Mouse (Mus musculus) embryonic facial prominence, embryonic 14.5 days (tissue): Measurements from ENCODE around the gene Tctn1. TPM values are rescaled to one million over a fixed set of nuclear protein-coding genes. Genes with fewer than 3 reads are reported as not detected.

Experiments used
- ATAC-seq: fragments of 200-750 bp; cut with Nextera tagmentation; 2 replicates; pipeline ENCODE4 v1.8.0; 2017; ENCODE audit warnings: low read depth, moderate number of reproducible peaks, moderate TSS enrichment
- DNase-seq: peaks from one replicate; pipeline ENCODE4 v3.0.0-alpha.2; 2015; ENCODE audit warnings: low spot score
- H3K27ac ChIP-seq: fragments of 300-500 bp; sonication (generic); replicated peaks from 2 replicates; pipeline ENCODE4 v1.5.1; 2014; ENCODE audit warnings: low read depth, mild to moderate bottlenecking, low read length, moderate library complexity
- H3K27me3 ChIP-seq: fragments of 300-500 bp; sonication (generic); replicated peaks from 2 replicates; pipeline ENCODE4 v1.6.1; 2014; ENCODE audit warnings: low read length; ENCODE audit not compliant: control insufficient read depth, insufficient read depth
- H3K36me3 ChIP-seq: fragments of 300-500 bp; sonication (generic); 2 replicates; pipeline ENCODE4 v1.6.1; 2014; ENCODE audit warnings: low read length, mixed read lengths; ENCODE audit not compliant: control insufficient read depth, insufficient read depth
- H3K4me1 ChIP-seq: fragments of 300-500 bp; sonication (generic); 2 replicates; pipeline ENCODE4 v1.6.1; 2014; ENCODE audit warnings: antibody characterized with exemption, low read length; ENCODE audit not compliant: control insufficient read depth, insufficient read depth
- H3K4me2 ChIP-seq: fragments of 300-500 bp; sonication (generic); 2 replicates; pipeline ENCODE4 v1.6.1; 2014; ENCODE audit warnings: low read depth, mild to moderate bottlenecking, low read length, moderate library complexity, mixed read lengths
- H3K4me3 ChIP-seq: fragments of 300-500 bp; sonication (generic); 2 replicates; pipeline ENCODE4 v1.5.1; 2014; ENCODE audit warnings: low read depth, mild to moderate bottlenecking, low read length
- H3K9ac ChIP-seq: fragments of 300-500 bp; sonication (generic); 2 replicates; pipeline ENCODE4 v1.6.1; 2014; ENCODE audit warnings: low read depth, mild to moderate bottlenecking, low read length, moderate library complexity, mixed read lengths
- H3K9me3 ChIP-seq: fragments of 300-500 bp; sonication (generic); 2 replicates; pipeline ENCODE4 v1.6.1; 2016; ENCODE audit warnings: low read length; ENCODE audit not compliant: control insufficient read depth
- WGBS: fragments of 180-500 bp; shearing (Covaris S2); extraction: QIAGEN DNeasy Blood & Tissue Kit; methylation state at CpG from one replicate; pipeline ENCODE4 v1.1.7; 2014; 5-methylcytosine and 5-hydroxymethylcytosine counted together
- polyA plus RNA-seq: library from polyadenylated mRNA; unstranded; fragments of >200 nt; fragmentation: Nextera tagmentation; extraction: Ambion mirVana; gene quantifications from 2 replicates; pipeline ENCODE4 v1.2.1, GENCODE M21; 2014

The Tctn1 gene
- polyA plus RNA-seq = 5.1 and 7.3 TPM in 2 replicates

DNA sequence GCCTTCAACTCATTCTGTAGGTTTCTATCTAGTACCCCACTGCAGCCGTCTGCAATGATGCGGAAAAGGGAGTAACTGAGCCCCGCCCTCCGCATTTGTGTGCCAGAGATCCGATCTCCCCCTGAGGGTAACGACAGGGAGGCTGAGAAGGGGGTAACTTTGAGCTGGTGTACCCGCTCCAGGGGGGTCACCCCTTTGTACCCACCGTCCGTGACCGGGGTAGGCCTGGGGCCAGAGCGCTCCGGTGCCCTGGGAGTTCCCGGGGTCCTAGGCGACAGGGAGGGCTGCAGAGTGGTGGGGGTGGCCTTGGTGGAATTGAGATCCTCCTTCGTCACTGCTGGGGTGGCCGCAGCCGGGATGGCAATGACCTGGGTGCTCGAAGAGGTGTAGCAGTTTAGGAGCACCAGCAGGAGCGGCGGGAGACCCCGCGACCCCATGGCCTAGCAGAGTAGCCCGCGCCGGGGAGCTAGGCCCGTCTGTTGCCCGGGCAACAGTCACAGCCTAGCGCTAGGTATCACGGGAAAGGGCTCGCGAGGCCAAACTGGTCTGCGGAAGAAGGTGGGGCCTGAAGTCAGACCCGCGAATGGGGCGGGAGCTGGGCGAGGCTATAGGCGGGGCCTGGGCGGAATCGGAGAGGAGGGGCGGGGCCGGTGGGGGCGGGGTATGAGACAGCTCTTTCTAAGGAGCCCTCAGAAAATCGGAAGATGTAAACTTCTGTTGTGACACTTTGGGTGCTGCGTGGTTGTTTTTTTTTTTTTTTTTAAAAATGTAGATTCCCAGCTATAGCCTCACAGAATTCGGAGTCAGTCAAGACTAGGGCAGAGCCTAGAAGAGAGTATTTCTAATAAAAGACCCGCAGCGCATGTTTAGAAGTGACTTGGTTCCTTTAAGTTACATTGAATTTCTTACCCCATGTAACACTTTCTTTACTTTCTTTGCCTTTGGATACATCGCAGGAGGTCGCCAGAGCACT, at the start of gene Tctn1:
Tctn1 (minus strand) TSS at position 528 of the 973 bp plus-strand sequence.
- Histone ChIP-seq H3K4me2 (peak within 1 kb of the TSS; percentile 62), H3K27me3 (no peaks in the 10 kb centered on the region), H3K4me1 (no peaks in the 10 kb centered on the region), H3K9me3 (no peaks in the 10 kb centered on the region), H3K4me3 (peak within 1 kb of the TSS; percentile 54), H3K36me3 (peaks cover 19% of the 10 kb centered on the region; the same call in 1 of the 2 replicates), H3K9ac (peak within 1 kb of the TSS; percentile 69), H3K27ac (peak within 1 kb of the TSS; percentile 35; the same call in 1 of the 2 replicates)
- peak; percentile 98 for DNase-seq
- WGBS = 1% methylated on average over 46 of the region's 49 CpGs
- ATAC-seq = peak; percentile 99

DNA sequence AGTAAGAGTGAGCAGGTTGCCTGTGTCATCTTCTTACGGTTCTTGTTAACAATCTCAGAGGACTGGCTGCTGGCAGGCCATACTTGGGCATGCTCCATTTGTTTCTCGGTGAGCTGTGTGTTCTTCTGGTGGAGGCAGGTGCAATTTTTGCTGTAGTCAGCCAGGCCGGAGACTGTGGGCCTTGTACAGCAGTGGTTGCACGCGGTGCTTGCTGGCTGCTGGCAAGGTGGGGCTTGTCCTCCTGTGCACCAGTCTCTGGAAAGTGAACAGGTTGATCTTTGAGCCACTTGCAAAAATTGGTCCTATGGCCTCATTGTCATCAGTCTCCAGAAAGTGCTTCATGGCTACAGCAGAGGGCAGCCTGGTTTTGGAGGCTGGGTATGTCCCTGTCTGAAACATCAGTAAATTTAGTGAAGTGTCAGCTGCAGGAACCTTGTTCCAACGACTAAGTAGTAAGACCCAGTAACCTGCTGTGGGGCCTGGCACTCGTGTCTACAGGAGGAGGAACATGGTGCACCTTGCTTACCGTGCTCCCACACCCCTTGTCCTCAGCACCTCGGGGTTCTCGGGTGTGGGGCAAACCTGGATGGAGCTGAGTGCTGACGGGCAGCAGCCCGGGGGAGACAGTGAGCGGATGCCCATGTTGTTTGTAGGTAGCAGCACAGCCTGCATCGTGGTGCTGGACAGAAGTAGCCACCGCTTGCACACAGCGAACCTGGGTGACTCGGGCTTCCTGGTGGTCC, 48.9 kb upstream of the Tctn1 start:
- ATAC-seq (no peak), DNase-seq (no peak)
- 88% methylated on average over 17 of the region's 17 CpGs for WGBS
- no peaks in the 10 kb centered on the region for H3K9me3 ChIP-seq
- H3K4me3 ChIP-seq = no peak overlapping the region
- H3K27me3 ChIP-seq = no peaks in the 10 kb centered on the region
- H3K4me1 ChIP-seq = no peaks in the 10 kb centered on the region; the same call in 1 of the 2 replicates
- H3K36me3 ChIP-seq = peaks cover 50% of the 10 kb centered on the region
- H3K27ac ChIP-seq = no peak overlapping the region
- H3K9ac ChIP-seq = no peak overlapping the region
- no peak overlapping the region for H3K4me2 ChIP-seq

DNA sequence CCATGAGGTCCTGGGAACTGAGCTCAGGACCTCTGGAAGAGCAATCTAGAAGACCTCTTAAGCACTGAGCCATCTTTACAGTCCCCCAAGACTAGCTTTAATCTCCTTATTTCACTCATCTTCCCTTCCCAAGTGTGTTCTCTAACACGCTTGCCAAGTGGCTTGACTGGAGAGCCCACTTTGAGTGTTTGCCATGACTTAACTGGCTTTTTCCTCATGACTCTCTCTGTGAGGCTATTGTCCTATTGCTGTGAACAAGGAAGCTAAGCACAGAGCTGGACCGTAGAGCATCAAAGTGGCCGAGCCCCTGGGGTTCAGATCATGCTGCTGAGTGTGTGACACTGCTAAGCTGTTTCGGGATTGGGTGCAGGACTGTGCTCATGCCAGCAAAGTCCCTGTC, 48.1 kb upstream of the Tctn1 start:
- WGBS = 93% methylated on average over 4 of the region's 4 CpGs
- DNase-seq (no peak), ATAC-seq (no peak)
- no peak overlapping the region for H3K4me2 ChIP-seq
- no peaks in the 10 kb centered on the region for H3K9me3 ChIP-seq
- no peaks in the 10 kb centered on the region for H3K27me3 ChIP-seq
- no peak overlapping the region for H3K4me3 ChIP-seq
- H3K36me3 ChIP-seq = peaks cover 49% of the 10 kb centered on the region
- H3K4me1 ChIP-seq = no peaks in the 10 kb centered on the region; the same call in 1 of the 2 replicates
- no peak overlapping the region for H3K9ac ChIP-seq
- H3K27ac ChIP-seq = no peak overlapping the region

DNA sequence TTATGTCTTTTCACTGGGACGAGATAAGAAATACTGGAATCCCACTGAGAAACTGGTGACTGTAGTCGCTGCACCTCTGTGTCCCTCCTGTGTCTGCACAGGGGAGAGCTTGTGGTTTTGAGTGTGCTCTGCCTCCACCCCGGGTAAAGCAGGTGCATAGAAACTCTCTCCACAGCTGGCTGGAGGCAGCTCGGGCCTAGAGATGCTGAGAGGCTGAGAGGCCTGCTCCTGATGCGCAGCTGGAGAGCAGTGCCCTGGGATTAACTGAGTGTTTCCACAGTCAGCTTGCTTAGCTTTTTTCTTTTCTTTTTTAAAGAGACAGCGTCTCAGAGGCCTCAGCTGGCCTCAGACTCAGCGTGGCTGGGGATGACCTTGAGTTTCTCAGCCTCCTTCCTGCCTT, 47.4 kb upstream of the Tctn1 start:
- peaks cover 49% of the 10 kb centered on the region for H3K36me3 ChIP-seq
- H3K4me1 ChIP-seq = no peaks in the 10 kb centered on the region; the same call in 1 of the 2 replicates
- H3K4me3 ChIP-seq = no peak overlapping the region
- ATAC-seq (no peak), DNase-seq (peak; percentile 34)
- WGBS = 71% methylated on average over 7 of the region's 7 CpGs
- H3K27ac ChIP-seq = no peak overlapping the region
- no peak overlapping the region for H3K9ac ChIP-seq
- no peak overlapping the region for H3K4me2 ChIP-seq
- H3K9me3 ChIP-seq = no peaks in the 10 kb centered on the region
- no peaks in the 10 kb centered on the region for H3K27me3 ChIP-seq

DNA sequence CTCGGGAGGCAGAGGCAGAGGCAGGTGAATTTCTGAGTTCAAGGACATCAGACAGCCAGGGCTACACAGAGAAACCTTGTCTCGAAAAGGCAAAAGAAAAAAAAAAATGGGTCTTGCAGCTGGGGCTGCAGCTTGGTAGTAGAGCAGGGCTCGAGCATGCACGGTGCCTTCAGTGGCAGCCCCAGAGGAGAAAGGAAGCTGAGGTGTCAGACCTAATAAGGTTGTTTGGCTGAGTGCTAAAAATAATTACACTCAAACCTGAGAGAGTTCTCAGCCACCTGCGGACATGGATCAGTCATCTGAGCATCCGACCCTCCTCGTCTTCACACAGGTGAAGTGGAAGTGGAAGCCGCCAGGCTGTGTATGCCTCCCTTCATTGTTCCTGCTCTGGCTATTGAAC, 46.4 kb upstream of the Tctn1 start:
- DNase-seq (peak; percentile 9), ATAC-seq (0 out of 2 replicates have a peak, but pooled peaks have one; percentile 20)
- Histone ChIP-seq H3K9me3 (no peaks in the 10 kb centered on the region), H3K36me3 (peaks cover 47% of the 10 kb centered on the region), H3K4me3 (no peak overlapping the region), H3K27ac (no peak overlapping the region), H3K27me3 (no peaks in the 10 kb centered on the region), H3K4me1 (no peaks in the 10 kb centered on the region; the same call in 1 of the 2 replicates), H3K9ac (no peak overlapping the region), H3K4me2 (no peak overlapping the region)
- WGBS = 83% methylated on average over 8 of the region's 8 CpGs

DNA sequence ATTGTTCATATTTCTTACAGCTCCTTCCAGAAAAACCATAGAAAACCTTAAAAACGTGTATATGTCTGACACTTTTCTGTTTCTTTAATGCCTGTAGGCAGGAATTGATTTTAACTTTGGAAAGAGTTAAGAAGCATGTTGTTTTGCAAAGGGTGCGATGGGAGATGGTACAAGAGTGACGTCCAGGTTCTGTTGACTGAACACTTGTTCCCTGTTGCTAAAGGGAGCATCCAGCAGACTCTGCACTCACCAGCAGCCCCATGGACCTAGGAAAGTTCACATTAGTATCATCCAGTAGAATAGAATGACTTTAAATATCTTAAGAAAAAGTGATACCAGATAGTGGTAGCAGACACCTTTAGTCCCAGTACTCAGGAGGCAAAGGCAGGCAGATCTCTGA, 42.3 kb upstream of the Tctn1 start:
- Histone ChIP-seq H3K9ac (no peak overlapping the region), H3K36me3 (peaks cover 18% of the 10 kb centered on the region), H3K9me3 (no peaks in the 10 kb centered on the region), H3K27ac (no peak overlapping the region), H3K4me2 (no peak overlapping the region), H3K4me3 (no peak overlapping the region), H3K27me3 (no peaks in the 10 kb centered on the region), H3K4me1 (peaks cover 31% of the 10 kb centered on the region)
- 85% methylated on average over 3 of the region's 3 CpGs for WGBS
- DNase-seq = no peak
- ATAC-seq = no peak

DNA sequence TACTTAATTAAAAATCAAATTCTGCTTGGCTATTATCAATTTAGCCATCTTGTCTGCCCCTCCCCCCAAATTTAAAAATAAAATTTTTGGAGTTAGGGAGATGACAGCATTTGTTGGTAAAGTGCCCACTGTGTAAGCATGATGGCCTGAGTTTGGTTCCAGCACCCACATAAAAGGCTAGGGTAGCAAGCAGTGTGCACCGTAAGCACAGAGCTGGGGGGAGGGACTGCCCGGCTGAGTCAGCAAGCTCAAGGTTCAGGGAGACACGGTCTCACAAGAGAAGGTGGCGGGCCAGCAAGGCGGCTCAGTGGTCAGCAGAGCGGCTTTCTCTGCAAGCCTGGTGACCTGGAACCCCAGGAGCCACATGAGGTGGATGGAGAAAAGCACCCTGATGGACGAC, 41.2 kb upstream of the Tctn1 start:
- Histone ChIP-seq H3K4me2 (no peak overlapping the region), H3K27ac (no peak overlapping the region), H3K27me3 (no peaks in the 10 kb centered on the region), H3K9ac (no peak overlapping the region), H3K36me3 (peaks cover 14% of the 10 kb centered on the region), H3K4me3 (no peak overlapping the region), H3K9me3 (no peaks in the 10 kb centered on the region), H3K4me1 (peaks cover 31% of the 10 kb centered on the region)
- ATAC-seq (no peak), DNase-seq (no peak)
- WGBS = 93% methylated on average over 7 of the region's 7 CpGs

DNA sequence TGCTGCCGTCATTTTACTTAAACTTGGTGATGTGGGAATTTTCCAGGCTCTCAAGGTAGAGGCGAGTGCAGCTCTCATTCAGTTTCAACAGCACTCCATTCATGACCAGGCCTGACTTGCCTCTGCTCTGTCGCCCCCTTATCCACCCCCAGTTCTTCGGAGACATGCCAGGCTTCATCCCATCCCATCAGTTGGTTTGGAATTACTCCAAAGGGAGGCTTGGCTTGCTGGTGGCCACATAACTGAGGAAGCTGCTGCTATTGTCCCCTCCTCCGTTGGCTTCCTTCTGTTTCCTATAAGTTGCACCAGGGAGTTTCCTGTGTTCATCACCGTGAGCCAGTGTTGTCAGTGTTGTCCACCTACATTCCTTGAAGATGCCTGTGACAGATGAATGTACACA, 40.3 kb upstream of the Tctn1 start:
- peaks cover 12% of the 10 kb centered on the region for H3K36me3 ChIP-seq
- H3K4me1 ChIP-seq = peaks cover 37% of the 10 kb centered on the region
- no peaks in the 10 kb centered on the region for H3K27me3 ChIP-seq
- H3K4me3 ChIP-seq = no peak overlapping the region
- no peak overlapping the region for H3K9ac ChIP-seq
- DNase-seq (no peak), ATAC-seq (no peak)
- H3K4me2 ChIP-seq = no peak overlapping the region
- H3K9me3 ChIP-seq = no peaks in the 10 kb centered on the region
- H3K27ac ChIP-seq = peak overlapping the region; percentile 66
- WGBS = 60% methylated on average over 6 of the region's 6 CpGs
